Mouse (Mus musculus): Measurements from ENCODE around the gene Clstn2. TPM values are rescaled to one million over a fixed set of nuclear protein-coding genes. Genes with fewer than 3 reads are reported as not detected.

Clstn2 gene
- total and polyA plus RNA-seq, 3 experiments, result not detected

GRCm38 (mm10) chr9:97891415-97891814 is 141.6 kb downstream of the Clstn2 start:
- no peaks in the 10 kb centered on the region for H3K9me3 ChIP-seq (replicated peaks; ENCODE audit: insufficient read depth, low read length)
- no peak overlapping the region for H3K27ac ChIP-seq (ENCODE audit: control insufficient read depth, low read depth, low read length)
- H3K4me3 ChIP-seq (ENCODE audit: control insufficient read depth in 1 of 2, insufficient read depth in 1 of 2, low read depth in 2 of 2, low read length in 2 of 2), result no peak overlapping the region
- no peak for TF ChIP-seq MEF2A (IDR thresholded peaks at IDR 0.05; ENCODE audit: extremely low read depth, insufficient replicate concordance, low read depth, low read length, poor library complexity, severe bottlenecking)
- no peak for TF ChIP-seq UBTF (IDR thresholded peaks at IDR 0.05; ENCODE audit: borderline replicate concordance, insufficient read depth, low read depth, low read length)
- no peak for TF ChIP-seq E2F4 (IDR thresholded peaks at IDR 0.05; ENCODE audit: borderline replicate concordance, low read depth, low read length)
- TF ChIP-seq NELFE (IDR thresholded peaks at IDR 0.05; ENCODE audit: low read depth, low read length), result no peak
- TF ChIP-seq EP300 (IDR thresholded peaks at IDR 0.05; ENCODE audit: low read depth in 1 of 2, low read length in 2 of 2), result no peak
- TF ChIP-seq GABPA (IDR thresholded peaks at IDR 0.05; ENCODE audit: low read depth, low read length), result no peak
- no peak for TF ChIP-seq RAD21 (IDR thresholded peaks at IDR 0.05; ENCODE audit: low read depth, low read length)
- DNase-seq (ENCODE audit: low read depth, low spot score), result no peak
- H3K27me3 ChIP-seq (ENCODE audit: control insufficient read depth in 1 of 2, insufficient read depth in 2 of 2, low read length in 2 of 2), result no peaks in the 10 kb centered on the region
- H3K79me2 ChIP-seq (ENCODE audit: control insufficient read depth, insufficient read depth, low read length, poor library complexity), result no peaks in the 10 kb centered on the region
- no peaks in the 10 kb centered on the region for H3K36me3 ChIP-seq (ENCODE audit: control insufficient read depth in 1 of 2, insufficient read depth in 2 of 2, low read length in 2 of 2)
- no peak overlapping the region for H3K9ac ChIP-seq (ENCODE audit: control insufficient read depth, low read depth, low read length, poor library complexity, severe bottlenecking)
- no peaks in the 10 kb centered on the region for H3K4me1 ChIP-seq (ENCODE audit: control insufficient read depth in 1 of 2, insufficient read depth in 2 of 2, low read length in 2 of 2)

GRCm38 (mm10) chr9:97883336-97883735 is 149.6 kb downstream of the Clstn2 start:
- TF ChIP-seq MXI1 (IDR thresholded peaks at IDR 0.05; ENCODE audit: low read depth, low read length), result no peak
- no peak for TF ChIP-seq SMC3 (IDR thresholded peaks at IDR 0.05; ENCODE audit: low read depth, low read length)
- no peak for TF ChIP-seq TAL1 (IDR thresholded peaks at IDR 0.05; ENCODE audit: low read length)
- DNase-seq (ENCODE audit: low read depth, low spot score), result no peak
- Histone ChIP-seq H3K9ac (ENCODE audit: control insufficient read depth, low read depth, low read length, poor library complexity, severe bottlenecking) (no peak overlapping the region), H3K4me1 (ENCODE audit: control insufficient read depth in 1 of 2, insufficient read depth in 2 of 2, low read length in 2 of 2) (no peaks in the 10 kb centered on the region), H3K27me3 (ENCODE audit: control insufficient read depth in 1 of 2, insufficient read depth in 2 of 2, low read length in 2 of 2) (no peaks in the 10 kb centered on the region), H3K9me3 (replicated peaks; ENCODE audit: insufficient read depth, low read length) (no peaks in the 10 kb centered on the region), H3K27ac (ENCODE audit: control insufficient read depth, low read depth, low read length) (no peak overlapping the region), H3K4me3 (ENCODE audit: control insufficient read depth in 1 of 2, insufficient read depth in 1 of 2, low read depth in 2 of 2, low read length in 2 of 2) (no peak overlapping the region), H3K36me3 (ENCODE audit: control insufficient read depth in 1 of 2, insufficient read depth in 2 of 2, low read length in 2 of 2) (no peaks in the 10 kb centered on the region), H3K79me2 (ENCODE audit: control insufficient read depth, insufficient read depth, low read length, poor library complexity) (no peaks in the 10 kb centered on the region)

GRCm38 (mm10) chr9:97867013-97867700 is 165.8 kb downstream of the Clstn2 start:
- no peaks in the 10 kb centered on the region for H3K27me3 ChIP-seq (ENCODE audit: control insufficient read depth in 1 of 2, insufficient read depth in 2 of 2, low read length in 2 of 2)
- no peak for TF ChIP-seq UBTF (IDR thresholded peaks at IDR 0.05; ENCODE audit: borderline replicate concordance, insufficient read depth, low read depth, low read length)
- no peak for TF ChIP-seq TBP (IDR thresholded peaks at IDR 0.05; ENCODE audit: low read depth, low read length)
- H3K9me3 ChIP-seq (replicated peaks; ENCODE audit: insufficient read depth, low read length), result no peaks in the 10 kb centered on the region
- H3K79me2 ChIP-seq (ENCODE audit: control insufficient read depth, insufficient read depth, low read length, poor library complexity), result no peaks in the 10 kb centered on the region
- no peak overlapping the region for H3K9ac ChIP-seq (ENCODE audit: control insufficient read depth, low read depth, low read length, poor library complexity, severe bottlenecking)
- H3K4me3 ChIP-seq (ENCODE audit: control insufficient read depth in 1 of 2, insufficient read depth in 1 of 2, low read depth in 2 of 2, low read length in 2 of 2), result no peak overlapping the region
- H3K36me3 ChIP-seq (ENCODE audit: control insufficient read depth in 1 of 2, insufficient read depth in 2 of 2, low read length in 2 of 2), result no peaks in the 10 kb centered on the region
- no peaks in the 10 kb centered on the region for H3K4me1 ChIP-seq (ENCODE audit: control insufficient read depth in 1 of 2, insufficient read depth in 2 of 2, low read length in 2 of 2)
- DNase-seq (ENCODE audit: low read depth, low spot score), result peak; percentile 1
- H3K27ac ChIP-seq (ENCODE audit: control insufficient read depth, low read depth, low read length), result no peak overlapping the region
